Mouse (Mus musculus): ENCODE data around the gene Shank3.
A peak's percentile ranks its signal among the peaks of the same experiment; 100 is the strongest.

Gene Shank3

DNA sequence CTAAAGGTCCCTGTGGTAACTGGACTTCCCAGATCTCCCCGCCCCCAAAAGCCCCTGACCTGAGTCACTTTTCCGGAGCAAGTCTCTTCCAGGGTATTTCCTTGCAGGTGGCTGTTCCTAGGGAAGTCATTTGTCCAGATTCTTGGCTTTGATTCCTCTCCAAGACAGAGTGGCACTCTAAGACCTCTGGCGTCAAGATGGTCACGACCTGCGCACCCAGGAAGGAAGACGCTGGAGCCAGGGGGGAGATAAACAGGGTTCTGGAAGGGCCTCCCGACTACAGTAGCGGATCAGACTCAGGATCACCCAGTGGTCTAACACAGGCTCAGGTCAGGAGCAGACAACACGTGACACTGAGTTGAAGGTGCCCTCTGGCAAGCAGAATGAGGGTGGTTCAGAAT, 22.3 kb upstream of the Shank3 start, which contains the start of gene Arsa:
Gene Arsa (minus strand): TSS at position 335 of the 401 bp plus-strand sequence.
- no peak for DNase-seq (ENCODE audit: low spot score in 2 of 2)

GRCm38 (mm10) chr15:89477806-89478205, 21.6 kb upstream of the Shank3 start:
- no peak for DNase-seq (ENCODE audit: low spot score in 2 of 2)

GRCm38 (mm10) chr15:89478622-89479021, 20.8 kb upstream of the Shank3 start:
- DNase-seq (ENCODE audit: low spot score in 2 of 2), result no peak

- DNase-seq (ENCODE audit: low spot score in 2 of 2), result no peak
Observed at GRCm38 (mm10) chr15:89480584-89480983, 18.8 kb upstream of the Shank3 start.

DNA sequence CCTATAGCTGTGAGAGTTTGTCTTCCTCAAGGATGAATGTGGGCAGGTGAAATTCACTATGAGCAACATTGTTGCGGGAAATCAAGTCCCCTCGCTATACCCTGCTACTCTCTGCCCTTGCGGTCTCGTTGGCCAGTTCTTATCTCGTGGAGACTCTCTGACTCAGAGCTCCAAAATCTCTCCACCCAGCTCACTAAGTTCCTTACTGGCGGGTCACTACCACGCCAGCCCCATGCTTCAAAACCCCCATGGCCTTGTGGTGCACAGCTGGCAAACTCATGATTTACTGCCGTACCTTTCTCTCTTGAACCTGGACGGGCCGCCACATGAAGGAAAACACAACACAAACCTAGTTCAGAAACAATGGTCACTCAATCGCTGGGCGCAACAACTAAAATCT, 11.2 kb upstream of the Shank3 start:
- no peak for DNase-seq (ENCODE audit: low spot score in 2 of 2)

DNA sequence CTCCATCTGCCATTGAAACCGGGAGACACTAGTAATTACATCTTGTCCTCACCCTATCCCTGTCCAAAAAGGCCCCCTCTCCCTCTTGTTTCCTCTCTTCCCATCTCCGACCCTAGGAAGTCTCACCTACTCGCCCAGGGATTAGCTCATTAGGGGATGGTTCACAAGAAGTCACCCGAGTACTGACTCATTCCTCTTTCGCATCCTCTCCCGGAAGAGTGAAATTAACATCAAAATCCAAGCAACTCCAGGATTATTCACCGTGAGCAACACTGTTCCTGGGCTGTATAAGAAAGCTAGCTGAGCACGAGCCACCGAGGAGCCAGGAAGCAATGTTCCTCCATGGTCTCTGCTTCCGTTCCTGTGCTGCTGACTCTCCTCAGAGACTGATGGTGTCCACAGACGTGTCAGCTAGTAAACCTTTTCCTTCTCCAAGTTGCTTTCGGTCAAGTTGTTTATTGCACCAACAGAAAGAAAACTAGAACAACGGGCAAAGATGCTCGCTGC, 10.8 kb upstream of the Shank3 start:
- no peak for DNase-seq (ENCODE audit: low spot score in 2 of 2)

DNA sequence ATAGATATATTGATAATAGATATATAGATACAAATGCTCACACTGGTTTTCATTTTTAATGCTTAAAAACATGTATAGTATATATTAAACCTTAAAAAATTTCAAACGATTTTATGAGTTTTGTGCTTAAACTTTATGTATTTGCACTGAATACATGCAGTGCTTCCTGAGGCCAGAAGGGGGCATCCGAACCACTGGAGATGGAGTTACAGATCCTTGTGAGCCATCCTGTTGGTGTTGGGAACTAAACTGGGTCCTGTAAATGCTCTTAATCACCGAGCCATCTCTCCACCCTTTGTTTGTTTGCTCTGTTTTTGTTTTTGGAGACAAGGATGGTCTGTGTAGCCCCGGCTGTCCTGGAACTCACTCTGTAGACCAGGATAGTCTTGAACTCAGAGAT, 4.5 kb upstream of the Shank3 start:
- no peak for DNase-seq (ENCODE audit: low spot score in 2 of 2)

DNA sequence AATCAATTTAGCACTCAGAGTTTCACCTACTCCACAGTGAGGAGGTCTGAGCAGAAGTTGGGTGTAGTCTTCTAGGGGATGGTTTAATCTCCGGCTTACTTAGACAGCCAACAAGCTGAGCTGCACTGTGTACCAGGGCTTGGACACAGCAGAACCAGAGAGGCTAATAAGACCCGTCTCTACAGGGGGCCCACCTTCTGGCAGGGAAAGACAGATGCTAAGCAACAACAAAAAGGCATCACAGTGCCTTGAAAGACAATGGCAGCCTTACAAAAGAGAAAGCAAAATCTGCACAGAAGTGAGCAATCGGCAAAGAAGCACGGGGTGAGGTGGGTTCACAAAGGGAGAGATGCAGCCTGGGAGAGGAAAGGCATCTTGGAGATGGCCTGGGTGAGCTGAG, 3.3 kb upstream of the Shank3 start:
- DNase-seq (ENCODE audit: low spot score in 2 of 2), result no peak

DNA sequence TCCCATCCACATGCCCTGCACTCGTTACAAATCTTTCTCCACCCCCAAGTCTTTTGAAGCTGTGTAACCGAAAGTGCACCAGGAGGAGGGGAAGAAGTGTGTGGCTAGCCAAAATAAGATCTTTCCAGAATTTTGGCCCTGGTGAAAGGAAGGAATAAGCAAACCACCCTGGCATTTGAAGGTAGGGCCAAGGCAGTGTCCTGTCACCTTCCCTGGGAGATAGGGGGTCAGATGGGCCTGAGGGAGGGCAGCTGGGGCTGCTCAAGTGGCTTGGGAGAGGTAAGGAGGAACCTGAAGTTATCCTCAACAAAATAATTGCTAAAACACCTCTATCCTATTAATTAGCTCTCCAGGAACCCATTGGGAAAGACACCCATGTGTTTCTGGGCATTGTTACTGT, 2.6 kb upstream of the Shank3 start:
- DNase-seq (ENCODE audit: low spot score in 2 of 2), result no peak

- DNase-seq (ENCODE audit: low spot score in 2 of 2), result peak in 1 of 2 experiments; percentile 14
Observed at GRCm38 (mm10) chr15:89497391-89498048, 1.9 kb upstream of the Shank3 start.

GRCm38 (mm10) chr15:89498049-89498960, 1.1 kb upstream of the Shank3 start:
- peak; percentile 17 to 18 for DNase-seq (ENCODE audit: low spot score in 2 of 2)

- no peak for DNase-seq (ENCODE audit: low spot score in 2 of 2)
Observed at GRCm38 (mm10) chr15:89499784-89500220, 379 bp downstream of the Shank3 start.

DNA sequence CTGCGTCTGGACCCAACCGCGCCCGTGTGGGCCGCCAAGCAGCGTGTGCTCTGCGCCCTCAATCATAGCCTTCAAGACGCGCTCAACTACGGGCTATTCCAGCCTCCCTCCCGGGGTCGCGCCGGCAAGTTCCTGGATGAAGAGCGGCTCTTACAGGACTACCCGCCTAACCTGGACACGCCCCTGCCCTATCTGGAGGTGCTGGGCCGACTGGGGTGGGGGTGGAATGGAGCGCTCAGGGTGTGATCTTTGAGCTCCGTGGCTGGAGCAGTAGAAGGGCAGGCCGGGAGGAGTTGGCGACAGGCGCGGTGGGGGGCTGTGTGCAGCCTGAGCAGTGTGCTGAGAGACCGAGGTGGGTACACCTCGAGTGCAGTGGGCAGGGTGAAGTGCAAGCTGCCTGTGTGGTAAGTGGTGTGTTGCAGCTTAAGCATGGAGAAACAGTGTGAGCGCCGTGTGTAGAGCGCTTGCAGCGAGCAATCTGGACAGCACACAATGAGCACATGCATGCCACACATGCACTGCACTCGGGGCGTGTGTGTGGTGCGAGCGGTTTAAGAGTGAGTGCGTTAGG, 883 bp downstream of the Shank3 start:
- no peak for DNase-seq (ENCODE audit: low spot score in 2 of 2)

DNA sequence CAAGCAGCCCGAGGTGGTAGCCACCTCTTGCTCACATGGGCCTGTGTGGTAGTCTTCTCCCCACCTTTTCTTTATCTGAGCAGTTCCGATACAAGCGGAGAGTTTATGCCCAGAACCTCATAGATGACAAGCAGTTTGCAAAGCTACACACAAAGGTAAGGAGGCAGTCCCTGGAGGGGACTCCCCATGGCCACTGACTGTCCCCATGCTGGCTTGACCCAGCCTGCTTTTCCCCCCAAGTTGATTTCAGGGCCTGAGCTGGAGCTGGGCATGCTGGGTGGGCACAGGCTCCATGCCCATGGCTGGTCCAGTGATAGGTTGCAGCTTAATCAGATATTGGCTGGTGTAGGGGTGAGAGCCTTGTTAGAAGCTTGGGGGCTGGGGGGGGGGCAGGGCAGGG, 1.9 kb downstream of the Shank3 start:
- DNase-seq (ENCODE audit: low spot score in 2 of 2), result no peak

- no peak for DNase-seq (ENCODE audit: low spot score in 2 of 2)
Observed at GRCm38 (mm10) chr15:89504838-89505237, 5.4 kb downstream of the Shank3 start.

DNA sequence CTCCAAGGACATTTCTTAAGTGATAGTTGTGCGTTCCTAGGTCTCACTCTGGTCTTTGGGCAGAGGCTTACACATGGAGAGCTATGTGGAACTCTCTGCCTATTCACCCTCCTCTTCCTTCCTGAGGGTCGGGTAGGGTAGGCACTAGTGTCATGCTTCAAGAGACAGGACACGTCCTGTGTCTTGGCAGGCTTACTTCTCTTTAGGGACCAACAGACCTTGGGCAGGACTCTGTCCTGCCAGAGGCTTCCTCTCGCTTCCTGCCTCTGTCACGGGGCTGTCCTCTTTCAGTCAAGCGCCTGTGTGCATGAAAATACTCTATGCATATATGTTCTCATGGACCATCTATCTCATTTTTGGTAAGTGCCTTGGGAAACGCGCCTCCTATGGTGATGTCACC, 8.3 kb downstream of the Shank3 start:
- no peak for DNase-seq (ENCODE audit: low spot score in 2 of 2)

- DNase-seq (ENCODE audit: low spot score in 2 of 2), result no peak
Observed at GRCm38 (mm10) chr15:89512679-89513078, 13.3 kb downstream of the Shank3 start.

- no peak for DNase-seq (ENCODE audit: low spot score in 2 of 2)
Observed at GRCm38 (mm10) chr15:89521951-89522350, 22.5 kb downstream of the Shank3 start.

- no peak for DNase-seq (ENCODE audit: low spot score in 2 of 2)
Observed at GRCm38 (mm10) chr15:89522566-89523282, 23.3 kb downstream of the Shank3 start.

DNA sequence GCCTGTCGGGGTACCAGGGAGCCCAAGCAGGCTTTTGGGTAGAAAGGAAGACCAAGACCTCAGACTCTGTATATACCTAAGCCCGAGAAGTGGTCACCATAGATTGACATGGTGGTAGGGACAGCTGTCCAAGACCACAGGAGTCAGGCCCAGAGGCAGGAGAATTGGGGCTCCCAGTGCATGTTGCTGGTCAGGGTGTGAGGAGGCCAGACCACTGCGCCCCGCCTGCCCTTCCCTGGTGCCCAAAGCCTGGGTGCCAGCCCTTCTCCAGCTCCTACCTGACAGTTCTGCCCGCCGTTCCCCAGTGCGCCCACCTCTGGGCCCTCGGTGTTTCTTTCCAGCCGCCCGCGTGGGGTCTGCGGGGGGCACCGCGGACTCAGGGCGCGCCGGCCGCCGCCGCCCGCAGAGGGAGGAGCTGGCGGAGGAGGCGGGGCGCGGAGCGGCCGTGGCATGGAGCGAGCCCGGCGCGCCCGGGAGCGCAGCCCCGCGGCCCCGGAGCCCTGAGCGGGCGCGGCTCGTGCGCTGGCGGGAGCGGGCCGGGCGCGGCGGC, 23.9 kb downstream of the Shank3 start:
- DNase-seq (ENCODE audit: low spot score in 2 of 2), result no peak

- DNase-seq (ENCODE audit: low spot score in 2 of 2), result no peak
Observed at GRCm38 (mm10) chr15:89524001-89524571, 24.7 kb downstream of the Shank3 start.
